Mouse (Mus musculus): ENCODE data around the gene Ube2r2.

DNA sequence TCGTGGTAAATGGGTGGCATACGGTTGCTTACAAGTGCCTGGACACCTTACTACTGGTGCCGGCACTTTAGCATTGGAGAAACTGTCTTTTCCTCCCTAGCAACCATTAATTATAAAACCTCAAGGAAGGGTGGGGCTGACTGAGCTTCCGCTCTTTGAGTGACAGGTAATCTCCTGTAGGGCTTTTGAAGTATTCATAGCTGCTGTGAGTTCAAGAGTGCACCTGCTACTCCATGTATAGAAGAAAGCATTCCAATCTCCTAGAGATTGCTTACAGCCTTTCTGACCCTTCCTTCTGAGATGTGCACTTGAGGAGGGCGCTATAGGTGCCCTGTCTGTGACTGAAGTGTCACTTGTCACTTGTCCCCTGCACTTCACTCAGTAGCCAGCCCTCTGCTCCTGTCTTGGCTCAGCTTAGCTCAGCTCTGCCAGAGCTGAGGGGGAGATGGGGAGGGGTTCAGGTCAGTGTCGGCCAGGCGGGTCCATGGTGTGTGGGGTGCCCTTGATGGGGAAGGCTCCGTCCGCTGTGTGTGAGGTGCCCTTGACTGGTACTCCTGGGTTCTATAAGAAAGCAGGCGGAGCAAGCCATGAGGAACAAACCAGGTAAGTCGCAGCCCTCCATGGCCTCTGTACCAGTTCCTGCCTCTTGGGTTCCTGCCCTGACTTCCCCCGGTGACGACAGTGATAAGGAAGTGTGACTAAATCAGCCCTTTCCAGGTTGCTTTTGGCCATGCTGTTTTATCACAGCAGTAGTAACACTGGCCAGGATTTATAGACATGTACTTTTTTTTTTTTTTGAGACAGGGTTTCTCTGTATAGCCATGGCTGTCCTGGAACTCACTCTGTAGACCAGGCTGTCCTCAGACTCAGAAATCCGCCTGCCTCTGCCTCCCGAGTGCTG is 44.5 kb downstream of the Ube2r2 start:
- TF ChIP-seq CTCF (IDR thresholded peaks at IDR 0.05; ENCODE audit: low read depth) (no peak), EP300 (IDR thresholded peaks at IDR 0.05; ENCODE audit: low read depth) (no peak)
